Mouse (Mus musculus) left cerebral cortex, postnatal 4 days (tissue): Measurements from ENCODE around the gene Sp7. TPM values are rescaled to one million over a fixed set of nuclear protein-coding genes. Genes with fewer than 3 reads are reported as not detected.

ENCODE experiments used
- DNase-seq: peaks from one replicate; pipeline ENCODE4 v3.0.0-alpha.2; 2022
- intact Hi-C: fragments of 180-260 bp; cut with DNase I; formaldehyde crosslinking; loops from one replicate; pipeline ENCODE4 v1.15.1; 2025
- total RNA-seq, 2 experiments: library from RNA; stranded (reverse); gene quantifications; 2 replicates each; pipeline ENCODE4 v1.2.3; 2021

Gene Sp7
- total RNA-seq, 2 experiments from 2014 or later, result 0.24 to 0.56 TPM

- intact Hi-C loops, result no loop called here
- DNase-seq, result no peak
These were observed 25.5 kb upstream of the Sp7 start for GRCm38 (mm10) chr15:102392520-102392919.

DNA sequence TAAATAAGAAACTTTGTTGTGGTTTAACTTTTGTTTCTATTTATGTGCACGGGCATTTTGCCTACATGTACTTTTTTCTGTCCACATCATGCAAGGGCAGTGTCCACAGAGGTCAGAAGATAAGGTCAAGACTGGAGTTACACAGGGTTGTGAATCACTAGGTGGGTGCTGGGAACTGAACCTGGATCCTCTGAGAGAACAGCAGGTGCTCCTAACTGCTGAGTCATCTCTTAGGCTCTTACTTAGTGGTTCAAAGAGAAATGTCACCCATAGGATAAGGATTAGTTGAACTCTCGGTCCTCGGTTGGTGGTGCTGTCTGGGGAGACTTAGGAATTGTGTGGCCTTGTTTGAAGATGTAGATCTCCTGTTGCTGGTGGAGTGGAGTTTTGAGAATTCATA lies 22.0 kb upstream of the Sp7 start:
- DNase-seq, result no peak
- intact Hi-C loops, result loop anchor here (10.0 kb wide), 1 partner anchor 56 kb away; the partner anchor contains the start of gene Amhr2

DNA sequence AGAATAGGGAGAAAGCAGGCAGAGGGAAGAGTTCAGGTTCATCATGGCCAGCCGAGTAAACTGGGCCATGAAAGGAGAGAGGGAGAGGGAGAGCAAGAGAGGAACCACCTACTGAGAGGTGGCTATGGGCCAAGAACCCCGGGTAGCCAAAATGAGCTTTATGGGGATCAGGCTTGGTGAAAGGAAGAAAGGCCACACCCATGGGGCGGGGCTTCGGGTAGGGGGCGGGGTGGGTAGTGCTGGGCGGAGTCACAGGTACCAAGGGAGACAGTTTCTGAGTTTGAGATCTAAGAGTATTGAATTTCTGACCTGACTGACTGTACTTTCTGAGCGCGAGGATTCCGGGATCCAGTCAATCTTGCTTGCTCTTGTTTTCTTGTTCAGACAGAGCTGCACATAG lies 19.7 kb upstream of the Sp7 start:
- no peak for DNase-seq
- intact Hi-C loops, result loop anchor here (10.0 kb wide), 1 partner anchor 58 kb away; the partner anchor contains the start of gene Amhr2

DNA sequence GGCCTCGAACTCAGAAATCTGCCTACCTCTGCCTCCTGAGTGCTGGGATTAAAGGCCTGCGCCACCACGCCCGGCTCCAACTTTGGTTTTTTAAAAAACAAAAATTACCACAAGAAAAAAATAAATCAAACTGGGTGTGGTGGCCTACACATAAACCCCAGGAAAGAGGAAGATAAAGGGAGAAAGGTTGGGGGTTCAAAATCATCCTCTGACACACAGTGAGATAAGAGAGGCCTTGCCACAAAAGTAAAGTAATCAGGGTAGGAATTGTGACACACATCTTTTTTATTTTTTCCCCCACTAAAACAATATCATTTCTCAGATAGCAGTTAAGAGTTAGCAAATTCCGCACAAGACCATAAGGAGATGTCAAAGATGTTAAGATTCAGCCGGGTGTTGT lies 16.7 kb upstream of the Sp7 start:
- no peak for DNase-seq
- intact Hi-C loops, result loop anchor here (10.0 kb wide), 1 partner anchor 61 kb away; the partner anchor contains the start of gene Amhr2

DNA sequence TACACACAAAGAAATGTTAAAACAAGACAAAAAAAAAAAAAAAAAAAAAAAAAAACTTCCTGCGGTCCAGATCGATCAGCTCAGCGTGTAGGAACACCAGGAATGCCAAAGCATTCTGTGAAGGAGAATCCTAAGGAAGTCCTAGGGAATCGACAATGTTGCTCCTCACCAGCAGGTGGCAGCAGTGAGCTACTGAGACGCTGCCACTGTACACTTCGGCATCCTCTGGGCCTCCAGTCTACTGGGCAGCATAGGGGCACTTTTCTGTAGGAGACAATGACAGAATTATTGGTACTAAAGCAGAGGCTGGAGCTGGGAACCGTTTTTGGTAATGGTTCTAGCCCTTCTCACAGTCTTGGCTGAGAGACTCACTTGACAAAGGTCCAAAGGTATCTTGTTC lies 14.6 kb upstream of the Sp7 start:
- intact Hi-C loops, result loop anchor here (10.0 kb wide), 1 partner anchor 63 kb away; the partner anchor contains the start of gene Amhr2

DNA sequence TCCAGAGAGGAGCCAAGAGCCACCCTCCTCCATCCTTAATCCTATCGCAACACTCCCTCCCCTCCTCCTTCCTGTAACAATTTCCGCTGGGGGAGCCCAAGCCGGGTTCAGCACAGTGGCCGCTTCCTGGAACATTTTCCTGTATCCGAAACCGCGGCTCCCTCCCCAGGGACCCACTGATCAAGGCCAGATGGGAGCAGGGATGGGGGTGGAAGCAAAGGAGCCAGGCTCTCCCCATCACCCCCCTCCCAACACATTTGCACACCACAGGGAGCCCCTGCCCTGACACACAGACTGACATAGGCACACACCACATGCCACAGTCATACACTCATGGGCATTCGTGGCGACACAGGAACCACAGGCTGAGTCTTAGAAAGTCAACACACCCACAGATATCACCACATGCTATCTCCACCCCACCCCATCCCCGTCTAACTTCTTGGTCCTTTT lies 10.9 kb upstream of the Sp7 start:
- DNase-seq, result peak; percentile 45
- intact Hi-C loops, result loop anchor here (5.0 kb wide), 1 partner anchor 44 kb away; no protein-coding TSS in a partner anchor

More for the DNA sequence above, 14.6 kb upstream of the Sp7 start:
- DNase-seq, result peak; percentile 84

GRCm38 (mm10) chr15:102377163-102377543 lies 10.2 kb upstream of the Sp7 start:
- intact Hi-C loops, result loop anchor here (5.0 kb wide), 1 partner anchor 45 kb away; no protein-coding TSS in a partner anchor
- peak; percentile 72 for DNase-seq

DNA sequence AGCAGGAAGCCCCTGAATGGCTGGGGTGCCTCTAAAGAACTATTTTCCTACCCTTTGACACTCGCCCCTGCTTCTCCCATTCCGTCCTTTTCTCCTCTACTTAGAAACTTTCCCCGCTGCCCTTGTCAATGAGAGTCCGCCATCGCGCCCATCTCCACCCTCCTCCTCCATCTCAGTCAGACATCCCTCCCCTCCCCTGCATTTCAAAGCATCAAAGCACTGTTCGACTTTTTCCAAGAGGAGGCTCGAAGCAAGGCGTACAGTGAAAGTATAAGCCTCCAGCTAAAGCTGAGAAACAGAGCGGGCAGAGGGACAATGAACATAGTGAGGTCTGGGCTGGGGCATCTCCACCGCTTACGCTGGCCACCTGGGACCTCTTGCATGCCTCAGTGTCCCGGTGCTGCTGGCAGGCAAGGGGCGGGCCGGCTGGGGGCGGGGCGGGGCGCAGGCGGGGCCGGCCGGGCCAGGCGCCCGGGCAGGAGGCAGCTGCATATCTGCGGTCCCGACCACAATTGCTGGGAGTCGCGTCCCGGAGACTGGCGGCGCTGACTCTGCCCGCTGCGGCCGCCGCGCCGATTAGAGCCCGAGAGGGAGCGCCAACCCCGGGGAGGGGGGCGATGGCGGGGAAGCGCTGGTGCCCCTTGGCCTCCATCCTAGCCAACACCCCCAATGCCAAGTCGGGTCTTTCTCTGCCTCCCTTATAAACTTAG lies 9.6 kb upstream of the Sp7 start:
- DNase-seq, result peak; percentile 42
- intact Hi-C loops, result loop anchor here (5.0 kb wide), 1 partner anchor 46 kb away; no protein-coding TSS in a partner anchor

- intact Hi-C loops, result no loop called here
- DNase-seq, result no peak
These were observed 3.7 kb upstream of the Sp7 start for GRCm38 (mm10) chr15:102370727-102371126.

GRCm38 (mm10) chr15:102369972-102370371 lies 3.0 kb upstream of the Sp7 start:
- intact Hi-C loops, result no loop called here

DNA sequence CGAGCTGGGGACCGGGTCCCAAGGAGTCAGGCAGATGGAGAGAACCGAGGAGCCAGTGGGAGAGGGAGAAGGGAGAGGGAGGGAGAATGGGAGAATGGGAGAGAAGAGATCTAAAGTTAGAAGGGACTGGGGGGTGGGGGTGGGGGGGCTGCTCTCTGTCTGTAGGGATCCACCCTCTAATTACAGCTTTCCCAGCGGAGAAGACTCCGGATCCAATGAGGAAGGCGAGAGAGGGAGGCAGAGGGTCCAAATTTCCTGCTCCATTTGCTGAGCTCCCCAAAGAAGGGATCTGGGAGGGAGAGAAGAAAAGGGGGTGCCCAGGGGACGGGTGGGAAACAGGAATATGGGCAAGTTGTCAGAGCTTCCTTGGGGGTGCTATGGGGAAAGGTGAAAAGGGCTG lies 744 bp downstream of the Sp7 start:
- intact Hi-C loops, result no loop called here
- DNase-seq, result no peak

More at GRCm38 (mm10) chr15:102369972-102370371, 3.0 kb upstream of the Sp7 start:
- DNase-seq, result no peak

DNA sequence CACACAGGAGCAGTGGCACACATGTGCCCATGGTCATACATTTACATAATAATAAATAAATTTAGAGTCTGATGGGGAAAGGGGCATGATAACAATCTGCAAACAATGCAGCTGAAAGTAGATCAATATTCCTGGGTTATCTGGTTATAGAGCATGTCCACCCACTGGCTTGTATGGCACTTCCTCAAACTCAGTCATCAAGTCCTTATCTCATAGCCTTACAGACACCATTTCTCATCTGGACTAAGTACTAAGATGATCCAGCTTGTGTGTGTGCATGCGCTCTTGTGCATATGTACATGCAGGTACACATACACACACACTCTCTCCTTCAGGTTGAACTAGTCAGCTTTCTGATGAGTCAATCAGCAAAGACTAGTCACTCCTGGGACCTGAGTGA lies 2.3 kb downstream of the Sp7 start:
- DNase-seq, result no peak
- intact Hi-C loops, result no loop called here

- DNase-seq, result no peak
- intact Hi-C loops, result no loop called here
These were observed 4.3 kb downstream of the Sp7 start for GRCm38 (mm10) chr15:102362648-102363047.

- DNase-seq, result no peak
- intact Hi-C loops, result no loop called here
These were observed 8.1 kb downstream of the Sp7 start for GRCm38 (mm10) chr15:102358834-102359233.

DNA sequence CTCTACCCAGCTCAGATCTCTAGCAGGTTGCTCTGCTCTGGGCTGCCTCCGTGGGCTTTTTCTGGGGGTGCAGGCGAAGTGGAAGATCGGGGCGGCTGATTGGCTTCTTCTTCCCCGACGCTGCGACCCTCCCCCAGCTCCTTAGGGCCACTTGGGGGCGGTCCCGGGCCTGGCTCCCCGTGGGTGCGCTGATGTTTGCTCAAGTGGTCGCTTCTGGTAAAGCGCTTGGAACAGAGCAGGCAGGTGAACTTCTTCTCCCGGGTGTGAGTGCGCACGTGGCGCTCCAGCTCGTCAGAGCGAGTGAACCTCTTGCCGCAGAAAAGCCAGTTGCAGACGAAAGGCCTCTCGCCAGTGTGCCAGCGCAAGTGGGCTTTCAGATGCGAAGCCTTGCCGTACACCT lies 8.9 kb downstream of the Sp7 start:
- DNase-seq, result no peak
- intact Hi-C loops, result no loop called here

DNA sequence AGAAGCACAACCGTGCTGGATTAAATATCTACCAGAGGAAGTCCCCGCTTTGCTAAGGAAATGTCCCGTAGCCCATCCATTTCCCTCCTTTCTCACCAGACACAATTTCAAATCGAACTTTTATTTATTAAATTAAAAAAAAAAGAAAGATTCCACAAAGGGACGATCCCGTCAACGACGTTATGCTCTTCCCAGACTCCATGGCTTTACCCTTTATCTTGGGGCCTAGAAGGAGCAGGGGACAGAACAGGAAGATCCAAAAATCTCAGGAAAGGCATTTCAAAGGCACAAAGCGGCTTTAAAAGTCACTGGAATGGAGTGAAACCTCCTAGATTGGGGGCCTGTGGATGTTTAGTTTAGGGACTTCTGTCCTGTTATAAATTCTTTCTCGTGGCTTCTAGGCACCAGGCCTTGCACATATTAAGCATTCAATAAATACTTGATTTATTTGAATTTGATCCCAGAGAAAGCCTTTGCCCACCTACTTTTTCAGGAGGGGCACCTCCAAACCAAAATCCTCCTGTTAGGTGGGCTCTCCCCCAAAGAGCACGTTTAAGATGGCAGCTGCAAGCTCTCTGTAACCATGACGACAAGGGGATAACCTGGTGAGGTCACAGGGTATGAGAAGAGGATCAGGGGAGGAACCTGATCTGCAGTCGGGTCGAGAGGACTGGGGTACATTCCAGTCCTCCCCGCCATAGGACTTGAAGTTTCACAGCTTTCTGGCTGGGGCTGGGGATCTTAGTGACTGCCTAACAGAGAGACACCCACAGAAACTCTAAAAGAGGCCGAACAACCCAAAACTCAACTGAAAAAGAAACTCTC lies 10.3 kb downstream of the Sp7 start:
- intact Hi-C loops, result no loop called here
- DNase-seq, result no peak

DNA sequence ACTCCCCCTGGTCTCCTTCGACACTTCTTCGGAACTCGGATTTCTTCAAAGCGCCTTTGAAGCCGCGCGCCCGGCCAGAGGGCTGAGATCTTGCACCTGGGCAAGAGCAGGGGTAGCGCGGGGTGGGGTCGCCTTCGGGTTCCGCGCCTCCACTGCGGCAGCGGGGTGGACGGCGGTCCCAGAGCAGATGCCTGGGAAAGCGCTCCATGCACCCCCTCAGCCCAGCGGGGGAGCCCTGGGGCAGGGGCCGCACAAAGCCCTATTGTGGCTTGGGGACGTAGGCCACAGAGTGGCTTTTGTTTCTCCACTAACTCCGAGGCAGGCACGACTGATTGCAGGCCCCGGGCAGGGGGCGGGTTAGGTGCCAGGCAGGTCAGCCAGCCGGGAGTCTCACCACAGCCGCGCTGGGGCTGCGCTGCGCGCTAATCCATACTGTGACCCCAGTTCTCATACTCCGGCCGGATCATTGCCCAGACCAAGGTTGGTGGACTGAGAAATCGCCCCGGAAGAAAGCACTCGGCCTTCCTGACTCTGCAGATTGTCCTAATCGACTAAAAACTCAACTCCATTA lies 11.0 kb downstream of the Sp7 start:
- intact Hi-C loops, result no loop called here
- peak; percentile 46 for DNase-seq

GRCm38 (mm10) chr15:102355134-102355870 lies 11.7 kb downstream of the Sp7 start:
- peak; percentile 54 for DNase-seq
- intact Hi-C loops, result no loop called here

DNA sequence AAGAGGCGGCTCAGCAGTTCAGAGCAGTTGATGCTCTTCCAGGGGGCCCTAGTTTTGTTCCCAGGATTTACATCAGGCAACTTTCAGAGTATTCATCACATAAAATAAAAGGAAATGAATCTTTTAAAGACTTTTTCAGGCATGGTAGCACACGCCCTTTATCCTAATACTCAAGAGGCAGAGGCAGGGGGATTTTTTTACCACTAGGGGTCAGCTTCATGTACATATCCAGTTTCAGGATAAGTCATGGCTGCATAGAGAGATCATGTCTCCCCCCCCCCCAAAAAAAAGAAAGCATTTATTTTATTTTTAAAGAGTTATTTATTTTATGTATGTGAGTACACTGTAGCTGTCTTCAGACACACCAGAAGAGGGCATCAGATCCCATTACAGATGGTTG lies 13.0 kb downstream of the Sp7 start:
- no peak for DNase-seq
- intact Hi-C loops, result no loop called here

DNA sequence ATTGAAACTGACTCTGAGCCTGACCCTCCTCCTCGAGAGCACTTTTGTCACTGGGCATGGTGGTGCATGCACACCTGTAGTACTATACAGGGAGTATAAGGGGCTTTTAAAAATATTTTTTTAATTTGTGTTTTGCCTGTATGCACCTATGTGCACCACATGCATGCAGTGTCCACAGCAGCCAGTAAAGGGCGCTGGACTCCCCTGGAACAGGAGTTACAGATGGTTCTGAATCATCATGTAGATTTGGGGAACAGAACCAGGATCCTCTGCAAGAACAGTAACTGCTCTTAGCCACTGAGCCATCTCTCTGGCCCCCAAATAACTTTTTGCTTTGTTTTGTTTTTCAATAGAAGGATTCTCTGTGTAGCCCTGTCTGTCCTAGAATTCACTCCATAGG lies 14.8 kb downstream of the Sp7 start:
- intact Hi-C loops, result no loop called here

GRCm38 (mm10) chr15:102350942-102351291 lies 16.1 kb downstream of the Sp7 start:
- intact Hi-C loops, result no loop called here
- DNase-seq, result no peak

More for the DNA sequence above, 14.8 kb downstream of the Sp7 start:
- DNase-seq, result no peak
